ENCODE assay signal across 10 mouse cellular contexts in the genomic region with DNA sequence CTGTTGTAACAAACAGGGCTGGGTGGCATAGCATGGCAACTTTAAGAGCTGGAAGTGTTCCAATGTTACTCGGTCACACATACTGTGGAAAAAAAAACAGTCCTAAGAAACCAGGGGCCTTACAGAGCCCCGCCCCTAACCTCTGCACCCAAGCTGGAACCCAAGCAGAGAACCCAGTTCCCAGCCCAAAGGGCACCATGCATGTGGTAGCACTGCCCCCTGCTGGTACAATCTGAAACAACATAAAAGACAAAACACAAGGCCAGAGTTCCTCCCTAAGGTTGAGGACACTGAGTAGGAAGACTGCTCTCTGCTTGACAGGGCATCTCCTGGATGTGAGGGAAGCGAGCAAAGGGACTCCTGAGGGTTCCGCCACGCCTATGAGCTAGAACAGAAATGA. TPM values are rescaled to one million over a fixed set of nuclear protein-coding genes. Genes with fewer than 3 reads are reported as not detected.
DNase-seq lines count a peak whose midpoint lies in the region; ATAC-seq and TF ChIP-seq lines count a peak whose summit lies in the region.
"Had no signal": no experiment of that assay in that cellular context is flagged by ENCODE, and none has a peak within 500 bp of the region (broad histone marks: within the 10 kb centered on the region; RNA-seq: fewer than 3 reads in every experiment).

No protein-coding gene starts in this region.

- no peak overlapping the region for H3K27ac ChIP-seq in layer of hippocampus, adult 2 months
- H3K27ac ChIP-seq: embryonic facial prominence, embryonic 15.5 days had no signal

- no peak overlapping the region for H3K4me3 ChIP-seq in layer of hippocampus, adult 2 months
- H3K4me3 ChIP-seq: embryonic facial prominence, embryonic 15.5 days; megakaryocyte, embryonic 14.5 days had no signal

- peak; percentile 93 for TF ChIP-seq CTCF in layer of hippocampus, adult 2 months (conservative IDR thresholded peaks at IDR 0.05)

- peak; percentile 65 for ATAC-seq in granulocyte monocyte progenitor cell, adult 5-6 weeks (replicated peaks; ENCODE audit: poor library complexity, severe bottlenecking)

- DNase-seq in left cerebral cortex, adult 18-20 months (ENCODE audit: low spot score in 2 of 2), result peak; percentile 57 to 73
- DNase-seq in left cerebral cortex, adult 11 months (ENCODE audit: low spot score), result no peak
- peak; percentile 52 for DNase-seq in Muller cell, postnatal 12 days (ENCODE audit: inconsistent ontology term)
- DNase-seq in cerebellum, adult 9-11 months, result peak; percentile 31
- peak; percentile 56 to 81 for DNase-seq in layer of hippocampus, adult 2 months (ENCODE audit: low spot score in 2 of 2)
- peak; percentile 29 for DNase-seq in lung, postnatal 25 days (ENCODE audit: low spot score)
- DNase-seq in thymus, postnatal 0 days (ENCODE audit: low spot score), result peak; percentile 43

RNA-seq across cellular contexts. Expression of gene Cpz, which starts 14.9 kb away (rescaled TPM):
- total RNA-seq in left cerebral cortex, adult 18-20 months (2021), result under 1 TPM; 0.14 to 0.93 TPM
- not detected in 2 replicates for total RNA-seq in granulocyte monocyte progenitor cell, adult 5-6 weeks (2014; fragmentation: Nextera tagmentation)
- total RNA-seq in granulocyte monocyte progenitor cell, adult 5-6 weeks (2017), result not detected in 2 replicates
- not detected for total RNA-seq in layer of hippocampus, adult 2 months (2021)
- polyA plus RNA-seq in thymus, postnatal 0 days (2015; fragmentation: Nextera tagmentation; extraction: Ambion mirVana), result 0.60 and 0.72 TPM in 2 replicates
